Comparison of ENCODE assay signal across 8 mouse cellular contexts in the genomic region with DNA sequence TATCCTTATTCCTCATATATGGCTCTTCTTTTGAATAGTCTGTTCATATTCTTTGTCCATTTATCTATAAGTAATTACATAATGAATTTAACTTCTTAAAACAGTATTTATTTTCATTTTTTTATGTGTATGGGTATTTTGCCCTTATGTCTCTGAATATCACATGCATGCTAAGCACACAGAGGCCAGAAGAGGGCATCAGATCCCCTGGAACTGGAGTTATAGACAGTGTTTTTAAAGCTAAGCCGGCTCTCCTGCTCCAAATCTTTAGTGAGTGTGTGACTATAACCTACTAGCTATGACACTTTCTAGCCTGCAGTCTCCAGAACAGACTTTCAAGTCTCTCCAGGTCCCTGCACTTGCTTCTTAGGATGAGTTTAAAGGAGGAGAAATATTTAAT.
DNase-seq lines count a peak whose midpoint lies in the region; ATAC-seq and TF ChIP-seq lines count a peak whose summit lies in the region.

No protein-coding gene starts in this region.

- peak; percentile 53 for TF ChIP-seq RAD21 in MEL (IDR thresholded peaks at IDR 0.05; ENCODE audit: low read depth, low read length)

- no peaks in the 10 kb centered on the region for H3K27me3 ChIP-seq in hindbrain, postnatal 0 days (ENCODE audit: insufficient read depth, low read length)
- no peaks in the 10 kb centered on the region for H3K27me3 ChIP-seq in hindbrain, embryonic 13.5 days
- no peaks in the 10 kb centered on the region for H3K27me3 ChIP-seq in MEL (ENCODE audit: control insufficient read depth in 1 of 2, insufficient read depth in 2 of 2, low read length in 2 of 2)

- H3K27ac ChIP-seq in hindbrain, postnatal 0 days: no peak overlapping the region
- H3K27ac ChIP-seq in hindbrain, embryonic 13.5 days: no peak overlapping the region
- no peak overlapping the region for H3K27ac ChIP-seq in MEL (ENCODE audit: control insufficient read depth, low read depth, low read length)

- TF ChIP-seq CTCF in hindbrain, postnatal 0 days (IDR thresholded peaks at IDR 0.05; ENCODE audit: low read depth): peak; percentile 69
- peak; percentile 33 to 58 (median 38); a peak in 5 of 6 replicates for TF ChIP-seq CTCF in MEL (IDR thresholded peaks at IDR 0.05 in 2 of 3, conservative IDR thresholded peaks at IDR 0.05 in 1 of 3; ENCODE audit: control insufficient read depth in 1 of 3, insufficient read depth in 1 of 3, low read depth in 2 of 3, low read length in 3 of 3, poor library complexity in 1 of 3, severe bottlenecking in 1 of 3)

- no peaks in the 10 kb centered on the region for H3K79me2 ChIP-seq in MEL (ENCODE audit: control insufficient read depth, insufficient read depth, low read length, poor library complexity)

- ATAC-seq in hindbrain, postnatal 0 days: no peak
- ATAC-seq in hindbrain, embryonic 13.5 days (ENCODE audit: low FRiP score): no peak
- peak; percentile 57 for ATAC-seq in megakaryocyte progenitor cell, adult 5-6 weeks (replicated peaks; ENCODE audit: poor library complexity)

- 17% methylated on average over 1 of the region's 1 CpGs for WGBS in hindbrain, postnatal 0 days
- WGBS in hindbrain, embryonic 13.5 days: 37% methylated on average over 1 of the region's 1 CpGs

- no peak for TF ChIP-seq EP300 in MEL (IDR thresholded peaks at IDR 0.05; ENCODE audit: low read depth in 1 of 2, low read length in 2 of 2)

- H3K9me3 ChIP-seq in hindbrain, postnatal 0 days (ENCODE audit: low read length): no peaks in the 10 kb centered on the region
- no peaks in the 10 kb centered on the region for H3K9me3 ChIP-seq in hindbrain, embryonic 13.5 days
- no peaks in the 10 kb centered on the region for H3K9me3 ChIP-seq in MEL (replicated peaks; ENCODE audit: insufficient read depth, low read length)

- no peak for TF ChIP-seq POLR2A in MEL (IDR thresholded peaks at IDR 0.05; ENCODE audit: control insufficient read depth in 1 of 2, insufficient read depth in 1 of 2, low read depth in 1 of 2, low read length in 2 of 2, poor library complexity in 1 of 2)

- H3K9ac ChIP-seq in hindbrain, postnatal 0 days (replicated peaks; ENCODE audit: low read length): no peak overlapping the region
- H3K9ac ChIP-seq in hindbrain, embryonic 13.5 days: no peak overlapping the region
- H3K9ac ChIP-seq in MEL (ENCODE audit: control insufficient read depth, low read depth, low read length, poor library complexity, severe bottlenecking): no peak overlapping the region

- no peak overlapping the region for H3K4me2 ChIP-seq in hindbrain, postnatal 0 days (ENCODE audit: low read depth, low read length)
- H3K4me2 ChIP-seq in hindbrain, embryonic 13.5 days: no peak overlapping the region

- peaks cover 35% of the 10 kb centered on the region for H3K36me3 ChIP-seq in hindbrain, postnatal 0 days (ENCODE audit: insufficient read depth, low read length)
- H3K36me3 ChIP-seq in hindbrain, embryonic 13.5 days: peaks cover 82% of the 10 kb centered on the region
- H3K36me3 ChIP-seq in MEL (ENCODE audit: control insufficient read depth in 1 of 2, insufficient read depth in 2 of 2, low read length in 2 of 2): peaks cover 0 to 18% of the 10 kb centered on the region in 2 experiments; a peak in 2 of 4 replicates

- no peak overlapping the region for H3K4me3 ChIP-seq in hindbrain, postnatal 0 days (ENCODE audit: low read length)
- H3K4me3 ChIP-seq in hindbrain, embryonic 13.5 days: no peak overlapping the region
- H3K4me3 ChIP-seq in MEL (ENCODE audit: control insufficient read depth in 1 of 2, insufficient read depth in 1 of 2, low read depth in 2 of 2, low read length in 2 of 2): no peak overlapping the region

- no peaks in the 10 kb centered on the region for H3K4me1 ChIP-seq in hindbrain, postnatal 0 days (ENCODE audit: insufficient read depth, low read length)
- H3K4me1 ChIP-seq in hindbrain, embryonic 13.5 days (replicated peaks): no peaks in the 10 kb centered on the region
- H3K4me1 ChIP-seq in MEL (ENCODE audit: control insufficient read depth in 1 of 2, insufficient read depth in 2 of 2, low read length in 2 of 2): no peaks in the 10 kb centered on the region

- peak; percentile 64 for DNase-seq in hindbrain, postnatal 0 days (ENCODE audit: low spot score)
- peak; percentile 41 for DNase-seq in A20 (ENCODE audit: low read depth, low spot score)
- peak; percentile 54 for DNase-seq in MEL (ENCODE audit: low read depth, low spot score)
- peak; percentile 61 for DNase-seq in induced T-regulatory cell, adult 2 months (ENCODE audit: low read depth)
- DNase-seq in Muller cell, postnatal 12 days (ENCODE audit: inconsistent ontology term): no peak
- DNase-seq in adrenal gland, postnatal 4 days (ENCODE audit: low spot score in 2 of 2): no peak

TF ChIP-seq in MEL, 35 proteins besides CTCF, POLR2A, EP300 and RAD21:
- TF ChIP-seq MAFK (IDR thresholded peaks at IDR 0.05; ENCODE audit: borderline replicate concordance, low read depth, low read length): no peak
- no peak for TF ChIP-seq TCF12 (IDR thresholded peaks at IDR 0.05; ENCODE audit: low read depth, low read length)
- TF ChIP-seq ZC3H11A (IDR thresholded peaks at IDR 0.05; ENCODE audit: low read depth, low read length): peak; percentile 34; the same call in 1 of the 2 replicates
- TF ChIP-seq SMC3 (IDR thresholded peaks at IDR 0.05; ENCODE audit: low read depth, low read length): peak; percentile 59
- TF ChIP-seq GABPA (IDR thresholded peaks at IDR 0.05; ENCODE audit: low read depth, low read length): no peak
- no peak for TF ChIP-seq E2F4 (IDR thresholded peaks at IDR 0.05; ENCODE audit: borderline replicate concordance, low read depth, low read length)
TF ChIP-seq in MEL: peak in this region for 2.

Comparison
In these comparisons a context has a peak if more than half of its experiments do, and no peak if none do; other contexts are left out.
1. DNase-seq: peak in hindbrain, postnatal 0 days (single experiment), A20 (single experiment), MEL (single experiment) and induced T-regulatory cell, adult 2 months (single experiment); none in Muller cell, postnatal 12 days (single experiment) and adrenal gland, postnatal 4 days (0 of 2).